19 mouse cellular contexts compared by ENCODE assay signal in the genomic region with DNA sequence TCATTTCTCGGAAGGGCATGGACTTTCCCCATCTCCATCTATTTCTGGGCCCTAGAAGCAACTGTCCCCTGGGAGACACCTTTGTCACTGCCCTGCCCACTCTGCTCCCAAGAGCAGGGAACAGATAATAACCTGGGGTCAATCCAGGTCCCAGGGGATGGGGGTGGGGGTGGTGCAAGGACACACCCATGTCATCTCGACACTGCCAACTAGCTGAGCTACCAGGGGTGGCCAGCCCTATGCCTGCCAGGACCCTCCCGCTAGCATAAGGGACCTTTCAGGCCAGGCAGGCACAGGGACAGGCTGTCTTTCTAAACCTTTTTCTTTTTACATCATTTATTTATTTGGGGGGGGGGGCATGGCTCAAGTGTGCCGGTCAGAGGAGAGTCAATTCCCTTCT. TPM values are rescaled to one million over a fixed set of nuclear protein-coding genes. Genes with fewer than 3 reads are reported as not detected.
DNase-seq lines count a peak whose midpoint lies in the region; ATAC-seq and TF ChIP-seq lines count a peak whose summit lies in the region.
"Had no signal": no experiment of that assay in that cellular context is flagged by ENCODE, and none has a peak within 500 bp of the region (broad histone marks: within the 10 kb centered on the region; RNA-seq: fewer than 3 reads in every experiment).

No protein-coding gene starts in this region.

- no peak for TF ChIP-seq CTCF in midbrain, postnatal 0 days (IDR thresholded peaks at IDR 0.05)

- no peak for DNase-seq in heart, postnatal 25 days (ENCODE audit: low spot score)
- DNase-seq in midbrain, embryonic 10.5 days (ENCODE audit: low spot score), result no peak
- no peak for DNase-seq in midbrain, postnatal 0 days (ENCODE audit: low spot score)
- no peak for DNase-seq in frontal cortex, postnatal 36 days (ENCODE audit: low spot score in 2 of 2)
- no peak for DNase-seq in spleen, adult 18-20 months
- DNase-seq: adrenal gland, postnatal 10 days; cerebellum, adult 11 months; cerebellum, postnatal 14 days; heart, adult 18-20 months; kidney, adult 2 months; kidney, postnatal 14 days; right cerebral cortex, postnatal 14 days; thymus, postnatal 25 days had no signal

- peak overlapping the region; percentile 8; the same call in 1 of the 2 replicates for H3K27ac ChIP-seq in heart, embryonic 12.5 days (ENCODE audit: poor library complexity, severe bottlenecking)
- peak overlapping the region; percentile 68 for H3K27ac ChIP-seq in midbrain, embryonic 10.5 days (replicated peaks)
- no peak overlapping the region for H3K27ac ChIP-seq in midbrain, postnatal 0 days (ENCODE audit: low read depth, low read length)
- H3K27ac ChIP-seq in embryonic facial prominence, embryonic 13.5 days, result no peak overlapping the region
- H3K27ac ChIP-seq in limb, embryonic 13.5 days, result peak overlapping the region; percentile 81
- H3K27ac ChIP-seq: liver, embryonic 12.5 days; lung, embryonic 15.5 days had no signal

- H3K9me3 ChIP-seq in heart, embryonic 12.5 days (replicated peaks), result 0 out of 2 replicates have a peak, but pooled peaks cover under 1% of the 10 kb centered on the region
- 0 out of 2 replicates have a peak, but pooled peaks cover under 1% of the 10 kb centered on the region for H3K9me3 ChIP-seq in midbrain, embryonic 10.5 days (replicated peaks)
- H3K9me3 ChIP-seq in midbrain, postnatal 0 days (ENCODE audit: low read length), result no peaks in the 10 kb centered on the region
- 0 out of 2 replicates have a peak, but pooled peaks cover under 1% of the 10 kb centered on the region for H3K9me3 ChIP-seq in embryonic facial prominence, embryonic 13.5 days
- H3K9me3 ChIP-seq in limb, embryonic 13.5 days, result 0 out of 2 replicates have a peak, but pooled peaks cover under 1% of the 10 kb centered on the region
- H3K9me3 ChIP-seq: liver, embryonic 12.5 days; lung, embryonic 15.5 days had no signal

- H3K4me3 ChIP-seq in heart, embryonic 12.5 days, result no peak overlapping the region
- no peak overlapping the region for H3K4me3 ChIP-seq in midbrain, embryonic 10.5 days
- no peak overlapping the region for H3K4me3 ChIP-seq in midbrain, postnatal 0 days (ENCODE audit: low read depth, low read length)
- no peak overlapping the region for H3K4me3 ChIP-seq in embryonic facial prominence, embryonic 13.5 days
- H3K4me3 ChIP-seq in limb, embryonic 13.5 days, result no peak overlapping the region
- H3K4me3 ChIP-seq: erythroblast, embryonic 14.5 days; liver, embryonic 12.5 days; lung, embryonic 15.5 days had no signal

- ATAC-seq in heart, embryonic 12.5 days (ENCODE audit: insufficient number of reproducible peaks, low FRiP score), result no peak
- no peak for ATAC-seq in midbrain, postnatal 0 days (ENCODE audit: low FRiP score)
- no peak for ATAC-seq in embryonic facial prominence, embryonic 13.5 days (ENCODE audit: insufficient number of reproducible peaks, insufficient read depth, low FRiP score, low TSS enrichment, low read depth)
- ATAC-seq in limb, embryonic 13.5 days (ENCODE audit: low FRiP score, low read depth), result no peak
- ATAC-seq: liver, embryonic 12.5 days had no signal

- no peak overlapping the region for H3K4me2 ChIP-seq in heart, embryonic 12.5 days
- H3K4me2 ChIP-seq in midbrain, postnatal 0 days (ENCODE audit: low read depth, low read length, poor library complexity, severe bottlenecking), result no peak overlapping the region
- 0 out of 2 replicates have a peak overlapping the region, but pooled peaks have one; percentile 17 for H3K4me2 ChIP-seq in embryonic facial prominence, embryonic 13.5 days
- peak overlapping the region; percentile 17 for H3K4me2 ChIP-seq in limb, embryonic 13.5 days (replicated peaks)
- H3K4me2 ChIP-seq: liver, embryonic 12.5 days; lung, embryonic 15.5 days had no signal

- intact Hi-C loops in heart, postnatal 25 days (cut with DNase I), result loop anchor here (5.0 kb wide), 1 partner anchor 121 kb away; no protein-coding TSS in a partner anchor

- 52% methylated on average over 4 of the region's 4 CpGs for WGBS in heart, embryonic 12.5 days
- 57% methylated on average over 4 of the region's 4 CpGs for WGBS in midbrain, embryonic 10.5 days
- 61% methylated on average over 4 of the region's 4 CpGs for WGBS in midbrain, postnatal 0 days
- WGBS in embryonic facial prominence, embryonic 13.5 days, result 55% methylated on average over 4 of the region's 4 CpGs
- WGBS in limb, embryonic 13.5 days, result 65% methylated on average over 4 of the region's 4 CpGs

- no peak overlapping the region for H3K9ac ChIP-seq in heart, embryonic 12.5 days
- no peak overlapping the region for H3K9ac ChIP-seq in midbrain, postnatal 0 days (replicated peaks; ENCODE audit: low read length, poor library complexity, severe bottlenecking)
- no peak overlapping the region for H3K9ac ChIP-seq in embryonic facial prominence, embryonic 13.5 days
- H3K9ac ChIP-seq in limb, embryonic 13.5 days, result peak overlapping the region; percentile 45; the same call in 1 of the 2 replicates
- H3K9ac ChIP-seq: liver, embryonic 12.5 days had no signal

- H3K36me3 ChIP-seq in heart, embryonic 12.5 days, result peaks cover 11% of the 10 kb centered on the region
- H3K36me3 ChIP-seq in midbrain, embryonic 10.5 days, result peaks cover 23% of the 10 kb centered on the region
- peaks cover under 1% of the 10 kb centered on the region; the same call in 1 of the 2 replicates for H3K36me3 ChIP-seq in midbrain, postnatal 0 days (ENCODE audit: insufficient read depth, low read length)
- H3K36me3 ChIP-seq in embryonic facial prominence, embryonic 13.5 days, result peaks cover 10% of the 10 kb centered on the region
- peaks cover 17% of the 10 kb centered on the region for H3K36me3 ChIP-seq in limb, embryonic 13.5 days

- peaks cover 20% of the 10 kb centered on the region for H3K4me1 ChIP-seq in heart, embryonic 12.5 days (replicated peaks)
- H3K4me1 ChIP-seq in midbrain, embryonic 10.5 days, result peaks cover 33% of the 10 kb centered on the region
- no peaks in the 10 kb centered on the region for H3K4me1 ChIP-seq in midbrain, postnatal 0 days (ENCODE audit: insufficient read depth, low read length)
- H3K4me1 ChIP-seq in embryonic facial prominence, embryonic 13.5 days, result peaks cover 22% of the 10 kb centered on the region
- peaks cover 31% of the 10 kb centered on the region for H3K4me1 ChIP-seq in limb, embryonic 13.5 days

- no peaks in the 10 kb centered on the region for H3K27me3 ChIP-seq in heart, embryonic 12.5 days (replicated peaks)
- H3K27me3 ChIP-seq in midbrain, embryonic 10.5 days (ENCODE audit: low read depth, poor library complexity, severe bottlenecking), result no peaks in the 10 kb centered on the region; the same call in 1 of the 2 replicates
- H3K27me3 ChIP-seq in midbrain, postnatal 0 days (ENCODE audit: insufficient read depth, low read length), result no peaks in the 10 kb centered on the region
- H3K27me3 ChIP-seq in embryonic facial prominence, embryonic 13.5 days, result no peaks in the 10 kb centered on the region
- H3K27me3 ChIP-seq in limb, embryonic 13.5 days, result no peaks in the 10 kb centered on the region
- H3K27me3 ChIP-seq: lung, embryonic 15.5 days had no signal

RNA-seq across cellular contexts. Expression of gene Mdfi, which starts 28.5 kb away (rescaled TPM):
- 11.1 and 11.2 TPM in 2 replicates for polyA plus RNA-seq in heart, embryonic 12.5 days (2016; fragmentation: Nextera tagmentation; extraction: Ambion mirVana)
- total RNA-seq in heart, postnatal 25 days (2021), result 1 to 10 TPM; 2.4 TPM
- polyA plus RNA-seq in midbrain, embryonic 10.5 days (2016; fragmentation: Nextera tagmentation; extraction: Ambion mirVana), result 10.6 and 12.9 TPM in 2 replicates
- 19.2 and 21.4 TPM in 2 replicates for total RNA-seq in midbrain, postnatal 0 days (2014; rRNA removed)
- polyA plus RNA-seq in midbrain, postnatal 0 days (2015; fragmentation: Nextera tagmentation; extraction: Ambion mirVana), result 1.3 and 1.6 TPM in 2 replicates
- 28.9 and 35.9 TPM in 2 replicates for polyA plus RNA-seq in embryonic facial prominence, embryonic 13.5 days (2015; fragmentation: Nextera tagmentation; extraction: Ambion mirVana)
- 30.9 and 33.9 TPM in 2 replicates for polyA plus RNA-seq in limb, embryonic 13.5 days (2015; fragmentation: Nextera tagmentation; extraction: Ambion mirVana)

Comparison
In these comparisons a context has a peak if more than half of its experiments do, and no peak if none do; other contexts are left out.
1. H3K27ac ChIP-seq: peak in heart, embryonic 12.5 days (single experiment), midbrain, embryonic 10.5 days (single experiment) and limb, embryonic 13.5 days (single experiment); none in midbrain, postnatal 0 days (single experiment) and embryonic facial prominence, embryonic 13.5 days (single experiment).
2. H3K4me2 ChIP-seq: peak in embryonic facial prominence, embryonic 13.5 days (single experiment) and limb, embryonic 13.5 days (single experiment); none in heart, embryonic 12.5 days (single experiment) and midbrain, postnatal 0 days (single experiment).